In genomic region chr13:51161672-51162071, GRCm38 (mm10) we compare ENCODE assay signal across 23 mouse cellular contexts. TPM values are rescaled to one million over a fixed set of nuclear protein-coding genes. Genes with fewer than 3 reads are reported as not detected.
A peak's percentile ranks its signal among the peaks of the same experiment; 100 is the strongest.
DNase-seq lines count a peak whose midpoint lies in the region; ATAC-seq and TF ChIP-seq lines count a peak whose summit lies in the region.
"Had no signal": no experiment of that assay in that cellular context is flagged by ENCODE, and none has a peak within 500 bp of the region (broad histone marks: within the 10 kb centered on the region; RNA-seq: fewer than 3 reads in every experiment).

No protein-coding gene starts in this region.

- peak overlapping the region; percentile 69 for H3K27ac ChIP-seq in layer of hippocampus, adult 2 months
- 0 out of 2 replicates have a peak overlapping the region, but pooled peaks have one; percentile 3 for H3K27ac ChIP-seq in limb, embryonic 15.5 days
- no peak overlapping the region for H3K27ac ChIP-seq in forebrain, embryonic 15.5 days (replicated peaks)
- H3K27ac ChIP-seq: embryonic facial prominence, embryonic 12.5 days; hindbrain, embryonic 14.5 days; midbrain, embryonic 12.5 days had no signal

- H3K9ac ChIP-seq in limb, embryonic 15.5 days = no peak overlapping the region
- H3K9ac ChIP-seq in forebrain, embryonic 15.5 days (replicated peaks) = no peak overlapping the region
- H3K9ac ChIP-seq: embryonic facial prominence, embryonic 12.5 days; hindbrain, embryonic 14.5 days; midbrain, embryonic 12.5 days had no signal

- no peak overlapping the region for H3K4me2 ChIP-seq in limb, embryonic 15.5 days
- no peak overlapping the region for H3K4me2 ChIP-seq in forebrain, embryonic 15.5 days (replicated peaks)
- H3K4me2 ChIP-seq: embryonic facial prominence, embryonic 12.5 days; hindbrain, embryonic 14.5 days; liver, embryonic 11.5 days; midbrain, embryonic 12.5 days had no signal

- peaks cover 2% of the 10 kb centered on the region; the same call in 1 of the 2 replicates for H3K36me3 ChIP-seq in limb, embryonic 15.5 days
- 0 out of 2 replicates have a peak, but pooled peaks cover 3% of the 10 kb centered on the region for H3K36me3 ChIP-seq in forebrain, embryonic 15.5 days

- H3K4me3 ChIP-seq in layer of hippocampus, adult 2 months = no peak overlapping the region
- H3K4me3 ChIP-seq in limb, embryonic 15.5 days = no peak overlapping the region
- no peak overlapping the region for H3K4me3 ChIP-seq in forebrain, embryonic 15.5 days
- H3K4me3 ChIP-seq: embryonic facial prominence, embryonic 12.5 days; midbrain, embryonic 12.5 days had no signal

- no peak for DNase-seq in layer of hippocampus, adult 2 months (ENCODE audit: low spot score in 2 of 2)
- DNase-seq in layer of hippocampus, adult 18-20 months (ENCODE audit: low spot score in 2 of 2) = no peak
- DNase-seq in A20 (ENCODE audit: low read depth, low spot score) = peak; percentile 39
- peak; percentile 19 for DNase-seq in ZHBTc4 (ENCODE audit: low read depth, low spot score)
- DNase-seq in spleen, postnatal 36 days (ENCODE audit: low spot score in 2 of 2) = no peak
- DNase-seq in thymus, adult 18-20 months = no peak
- DNase-seq: adrenal gland, postnatal 14 days; cerebellum, adult 11 months; cerebellum, adult 9-11 months; gastrocnemius, postnatal 25 days; heart, postnatal 36 days; kidney, adult 18-20 months; kidney, postnatal 25 days; lung, adult 2 months; lung, postnatal 4 days had no signal

- H3K27me3 ChIP-seq in limb, embryonic 15.5 days = no peaks in the 10 kb centered on the region
- H3K27me3 ChIP-seq in forebrain, embryonic 15.5 days = no peaks in the 10 kb centered on the region
- H3K27me3 ChIP-seq: embryonic facial prominence, embryonic 12.5 days had no signal

- ATAC-seq in limb, embryonic 15.5 days (ENCODE audit: insufficient number of reproducible peaks, low FRiP score, low TSS enrichment, low read depth) = no peak
- ATAC-seq in forebrain, embryonic 15.5 days (replicated peaks) = no peak
- ATAC-seq: forebrain, embryonic 14.5 days; inflammation-experienced regulatory T-cells, adult 6 months had no signal

- 70% methylated on average over 2 of the region's 2 CpGs for WGBS in limb, embryonic 15.5 days
- 86% methylated on average over 2 of the region's 2 CpGs for whole genome bisulfite sequencing in forebrain, embryonic 15.5 days

- no peaks in the 10 kb centered on the region for H3K9me3 ChIP-seq in limb, embryonic 15.5 days
- H3K9me3 ChIP-seq in forebrain, embryonic 15.5 days = no peaks in the 10 kb centered on the region
- H3K9me3 ChIP-seq: embryonic facial prominence, embryonic 12.5 days; midbrain, embryonic 12.5 days had no signal

- no peak for TF ChIP-seq CTCF in layer of hippocampus, adult 2 months (conservative IDR thresholded peaks at IDR 0.05)

- no peaks in the 10 kb centered on the region for H3K4me1 ChIP-seq in limb, embryonic 15.5 days
- no peaks in the 10 kb centered on the region for H3K4me1 ChIP-seq in forebrain, embryonic 15.5 days
- H3K4me1 ChIP-seq: embryonic facial prominence, embryonic 12.5 days; midbrain, embryonic 12.5 days had no signal

RNA-seq across cellular contexts. Expression of gene Nxnl2, which starts 9.2 kb away (rescaled TPM):
- under 1 TPM in 1 of 2 experiments, not detected in 1; 0.31 TPM for total RNA-seq in layer of hippocampus, adult 2 months (2021)
- total RNA-seq in layer of hippocampus, adult 18-20 months (2021) = under 1 TPM; 0.30 to 0.42 TPM
- polyA plus RNA-seq in limb, embryonic 15.5 days (2015; fragmentation: Nextera tagmentation; extraction: Ambion mirVana) = 3.5 and 4.2 TPM in 2 replicates
- 0.97 and 1.4 TPM in 2 replicates for polyA plus RNA-seq in forebrain, embryonic 15.5 days (2015; fragmentation: Nextera tagmentation; extraction: Ambion mirVana)
- total RNA-seq: gastrocnemius, postnatal 25 days had no signal

Comparison
In these comparisons a context has a peak if more than half of its experiments do, and no peak if none do; other contexts are left out.
1. DNase-seq: peak in A20 (single experiment) and ZHBTc4 (single experiment); none in layer of hippocampus, adult 2 months (0 of 2), layer of hippocampus, adult 18-20 months (0 of 2), spleen, postnatal 36 days (0 of 2) and thymus, adult 18-20 months (0 of 2).